Mouse (Mus musculus) ovary, postnatal 10 days (tissue): ENCODE measurements around the gene Otud3.
A peak's percentile ranks its signal among the peaks of the same experiment; 100 is the strongest.
"Not testable (repeated sequence)": the region's sequence is repeated elsewhere in the genome, so short reads cannot be mapped to it uniquely, and the experiment has no call there.

Source experiments
- DNase-seq: peaks from one replicate; pipeline ENCODE4 v3.0.0; 2022; ENCODE audit warnings: low spot score

The Otud3 gene

DNA sequence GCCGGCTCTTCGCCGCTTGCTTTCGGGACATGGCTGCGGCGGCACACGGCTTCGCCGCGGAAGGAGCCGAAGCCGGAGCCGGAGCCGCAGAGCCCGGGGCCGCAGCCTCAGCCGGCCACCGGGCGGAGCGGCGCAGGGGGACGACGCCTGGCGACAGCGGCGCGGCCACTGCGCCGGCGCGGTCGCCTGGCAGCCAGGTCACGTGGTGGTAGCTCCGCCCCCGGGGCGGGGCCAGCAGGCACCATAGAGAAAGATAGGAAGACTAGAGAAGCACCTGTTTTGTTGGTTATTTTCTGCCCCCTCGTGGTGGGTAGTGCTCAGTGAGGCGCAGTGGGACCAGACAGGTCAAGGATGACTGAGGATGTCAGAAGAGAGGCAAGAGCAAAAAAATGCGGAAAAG is at the start of gene Otud3:
Otud3 (minus strand) TSS at position 149 of the 400 bp plus-strand sequence.
- DNase-seq: peak; percentile 88

DNA sequence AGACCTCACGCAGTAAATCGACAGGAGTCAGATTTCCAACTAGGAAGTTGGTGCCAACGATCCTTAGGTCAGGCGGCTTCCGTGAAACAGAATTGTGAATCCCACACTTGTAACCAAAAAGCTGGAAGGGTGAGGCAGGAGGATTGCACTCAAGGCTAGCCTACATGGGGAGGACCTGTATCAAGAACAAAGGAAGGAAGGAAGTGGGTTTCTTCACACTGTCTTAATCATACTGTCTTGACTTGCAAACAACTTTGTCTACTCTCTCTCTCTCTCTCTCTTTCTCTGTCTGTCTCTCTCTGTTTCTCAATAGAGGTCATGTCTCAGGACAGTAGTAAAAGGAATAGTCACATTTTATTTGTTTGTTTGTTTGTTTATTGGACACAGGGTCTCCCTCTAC is 49.0 kb upstream of the Otud3 start:
- DNase-seq: no peak

DNA sequence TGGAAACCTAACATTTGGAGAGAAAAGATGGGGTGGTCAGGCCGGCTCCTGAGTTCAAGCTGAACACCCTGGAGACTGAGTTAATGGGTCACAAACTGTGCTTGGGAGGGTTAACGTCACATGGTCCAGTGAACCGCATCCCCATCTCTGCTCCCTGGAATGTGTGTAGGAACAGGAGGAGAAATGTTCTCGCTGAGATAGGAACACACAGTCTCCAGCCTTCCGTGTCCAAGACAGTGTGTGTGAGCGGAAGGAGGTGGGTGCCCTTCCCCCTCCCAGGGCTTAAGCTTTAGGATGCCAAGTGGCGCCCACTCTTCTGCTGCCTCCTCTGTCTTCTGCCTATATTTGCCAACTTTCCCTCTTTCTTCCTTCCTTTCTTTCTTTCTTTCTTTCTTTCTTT is 46.2 kb upstream of the Otud3 start:
- no peak for DNase-seq

DNA sequence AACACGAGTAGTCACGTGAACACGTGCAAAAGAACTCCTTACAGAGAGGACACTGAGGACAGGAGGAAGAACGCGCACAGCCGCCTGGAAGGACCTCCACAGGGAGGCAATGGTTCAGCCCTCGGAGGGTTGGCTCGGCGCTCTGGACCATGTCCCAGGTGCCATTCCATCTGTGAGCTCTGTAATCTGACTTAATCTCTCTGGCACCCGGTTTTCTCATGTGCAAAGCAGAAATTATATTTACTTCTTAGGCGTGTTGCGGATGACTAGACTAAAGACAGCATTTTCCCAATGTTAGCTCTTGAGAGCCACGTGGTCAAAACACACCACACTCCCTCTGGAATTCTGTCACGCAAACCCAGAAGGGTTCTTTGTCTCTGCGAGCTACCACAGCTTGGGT is 45.4 kb upstream of the Otud3 start:
- no peak for DNase-seq

DNA sequence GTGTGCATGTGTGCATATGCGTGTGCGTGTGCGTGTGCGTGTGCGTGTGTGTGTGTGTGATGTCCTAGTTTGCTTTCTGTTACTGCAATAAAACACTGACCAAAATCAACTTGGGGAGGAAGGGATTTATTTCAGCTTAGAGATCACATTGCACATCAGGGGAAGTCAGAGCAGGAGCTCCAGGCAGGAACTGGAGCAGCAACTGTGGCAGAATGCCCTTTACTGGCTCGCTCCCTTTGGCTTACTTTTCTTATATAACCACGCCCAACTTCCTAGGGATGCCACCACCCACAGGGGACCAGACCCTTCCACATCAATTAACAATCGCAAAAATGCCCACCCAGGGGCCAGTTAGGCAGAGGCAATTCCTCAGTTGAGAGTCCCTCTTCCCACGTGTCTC is 44.9 kb upstream of the Otud3 start:
- DNase-seq: no peak

DNA sequence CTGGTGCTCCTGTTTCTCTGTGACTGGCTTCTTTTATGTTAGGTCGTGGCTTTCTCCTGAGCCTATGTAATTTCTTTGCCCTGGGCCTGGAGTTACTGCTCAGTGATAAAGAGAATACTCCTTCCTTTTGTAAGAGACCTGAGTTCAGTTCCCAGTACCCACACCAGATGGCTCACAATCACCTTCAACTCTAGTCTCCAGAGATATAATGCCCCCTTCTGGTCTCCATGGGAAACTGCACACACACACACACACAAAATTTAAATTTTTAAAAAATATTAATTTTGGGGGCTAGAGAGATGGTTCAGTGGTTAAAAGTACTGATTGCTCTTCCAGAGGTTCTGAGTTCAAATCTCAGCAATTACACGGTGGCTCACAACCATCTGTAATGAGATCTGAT is 34.5 kb upstream of the Otud3 start:
- DNase-seq: no peak

DNA sequence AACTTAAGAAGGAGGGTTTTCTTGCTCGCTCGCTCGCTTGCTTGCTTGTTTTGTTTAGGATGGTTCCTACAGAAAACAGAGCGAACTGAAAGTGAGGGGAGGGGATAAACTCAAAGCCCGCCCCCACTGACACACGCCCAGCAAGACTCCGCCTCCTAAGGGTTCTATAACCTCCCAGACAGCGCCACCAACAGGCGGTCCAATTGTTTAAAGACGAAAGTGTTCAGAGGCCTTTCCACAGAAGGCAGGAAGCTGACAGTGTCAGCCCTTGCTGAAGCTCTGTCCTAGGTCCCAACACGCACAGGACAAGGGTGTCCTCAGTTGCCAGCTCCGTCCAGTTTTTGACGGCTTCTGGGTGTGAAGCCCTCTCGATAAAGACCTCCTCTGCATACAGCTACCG is 30.0 kb upstream of the Otud3 start:
- peak; percentile 23 for DNase-seq

DNA sequence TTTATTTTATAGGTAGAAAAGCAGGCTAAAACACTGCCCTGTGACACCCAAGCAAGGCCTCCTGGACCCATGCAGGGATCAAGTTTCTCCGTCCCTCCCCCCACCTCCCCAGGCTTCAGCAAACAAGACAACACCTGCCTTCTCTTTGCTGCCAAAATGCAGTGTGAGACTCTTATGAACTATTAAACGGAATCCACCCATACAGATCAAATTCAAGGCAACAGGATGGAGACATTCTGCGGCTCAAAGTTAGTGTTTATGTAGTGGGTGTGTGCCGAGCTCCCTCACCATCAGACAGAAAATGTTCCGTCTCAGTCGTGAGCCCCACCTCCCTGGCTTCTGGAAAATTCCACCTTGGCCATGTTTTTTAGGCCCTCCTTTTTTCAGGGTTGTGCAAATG is 28.2 kb upstream of the Otud3 start:
- DNase-seq: no peak

DNA sequence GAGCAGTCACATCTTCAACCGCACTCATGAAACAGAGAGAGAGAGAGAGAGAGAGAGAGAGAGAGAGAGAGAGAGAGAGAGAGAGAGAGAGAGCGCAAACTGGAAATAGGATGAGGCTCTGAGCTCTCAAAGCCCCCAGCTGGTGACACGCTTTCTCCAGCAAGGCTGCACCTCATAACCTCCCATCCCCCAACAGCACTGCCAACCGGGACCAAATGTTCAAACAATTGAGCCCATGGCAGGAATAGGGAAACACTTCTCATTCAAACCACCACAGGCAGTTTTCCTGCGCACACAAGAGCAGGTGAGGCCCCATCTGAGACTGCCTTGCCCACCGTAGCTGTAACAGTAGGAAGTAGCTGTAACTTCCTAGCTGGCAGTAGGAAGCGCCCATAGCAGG is 27.7 kb upstream of the Otud3 start:
- DNase-seq: no peak

DNA sequence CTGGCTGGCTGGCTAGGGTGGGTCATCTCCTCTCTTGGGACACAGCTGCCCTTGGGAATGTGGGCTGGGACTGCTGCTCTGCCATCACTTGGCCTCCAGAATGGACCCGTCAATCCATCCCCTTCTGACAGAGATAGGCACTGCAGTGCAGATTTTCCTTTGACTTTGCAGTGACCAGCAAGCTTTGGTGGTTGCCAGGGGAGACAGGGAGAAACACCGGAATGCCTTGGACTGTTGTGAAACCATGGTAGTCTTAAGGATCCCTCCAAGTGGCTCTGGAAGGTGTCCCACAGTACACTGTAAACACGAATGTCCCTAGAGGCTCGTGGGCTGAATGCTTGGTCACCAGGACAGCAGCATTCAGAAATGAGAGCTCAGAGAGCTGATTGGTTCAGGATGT is 25.7 kb upstream of the Otud3 start:
- no peak for DNase-seq

DNA sequence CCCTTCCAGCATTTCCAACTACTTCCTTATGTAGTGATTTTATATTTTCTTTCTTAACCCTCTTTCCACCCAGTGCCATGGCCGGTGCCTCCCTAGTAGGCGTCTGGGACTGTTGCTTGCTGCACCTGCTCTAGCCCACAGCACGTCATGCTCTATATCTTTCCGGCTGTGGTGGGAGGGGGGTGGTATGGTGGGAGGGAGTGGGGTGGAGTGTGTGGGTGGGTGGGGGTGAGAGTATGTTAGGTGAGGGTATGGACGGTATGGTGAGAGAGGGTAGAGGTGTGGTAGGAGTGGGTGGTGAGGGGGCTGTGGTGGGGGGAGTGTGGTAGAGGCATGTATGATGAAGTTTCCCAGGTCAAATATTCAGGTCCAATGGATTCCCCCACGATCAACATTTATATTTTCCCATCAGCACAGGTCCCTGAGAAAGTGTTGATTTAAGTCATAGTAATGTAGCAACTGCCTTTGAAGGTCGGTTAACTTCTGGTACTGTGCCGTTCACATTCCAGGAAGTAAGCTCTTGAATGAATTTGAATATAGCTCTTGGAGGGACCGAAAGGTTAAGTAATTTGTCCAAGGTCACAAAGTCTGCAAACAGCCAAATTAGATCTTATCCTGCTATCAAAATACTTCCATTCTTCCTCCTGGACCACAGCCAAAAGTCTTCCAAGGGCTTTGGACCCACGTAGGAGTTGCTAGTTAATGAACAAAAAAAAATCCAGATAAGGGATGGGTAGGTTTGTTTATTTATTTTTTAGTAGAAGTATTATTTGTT is 24.9 kb upstream of the Otud3 start:
- no peak for DNase-seq

DNA sequence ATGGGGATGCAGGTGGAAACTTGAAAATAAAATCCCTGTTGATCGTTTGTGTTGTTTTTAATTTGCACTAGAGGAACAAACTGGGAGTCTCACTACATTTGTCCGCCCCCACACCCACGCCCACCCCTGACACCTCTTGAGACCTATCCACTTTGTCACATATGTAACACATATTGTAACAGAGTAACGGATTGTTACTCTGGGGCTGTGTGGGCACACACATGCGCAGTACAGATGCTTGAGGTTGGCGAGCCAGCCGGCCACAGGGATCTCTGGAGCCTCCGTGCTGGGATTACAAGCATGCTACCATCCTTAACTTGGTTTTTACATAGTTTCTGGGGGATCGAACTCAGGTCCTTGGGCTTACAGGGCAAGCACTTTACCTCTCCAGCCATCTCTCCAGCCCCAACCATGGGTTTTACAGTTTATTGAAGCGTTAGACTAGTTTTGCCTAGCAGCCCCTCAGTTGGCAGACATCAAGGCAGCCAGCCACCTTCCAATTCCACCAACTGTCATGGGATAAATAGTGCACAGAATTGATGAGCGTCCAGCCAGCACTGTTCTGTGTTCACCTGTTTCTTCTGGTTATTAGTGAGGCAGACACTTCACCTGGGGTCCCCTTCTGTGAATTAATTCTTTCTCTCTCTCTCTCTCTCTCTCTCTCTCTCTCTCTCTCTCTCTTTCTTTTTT is 20.9 kb upstream of the Otud3 start:
- no peak for DNase-seq

DNA sequence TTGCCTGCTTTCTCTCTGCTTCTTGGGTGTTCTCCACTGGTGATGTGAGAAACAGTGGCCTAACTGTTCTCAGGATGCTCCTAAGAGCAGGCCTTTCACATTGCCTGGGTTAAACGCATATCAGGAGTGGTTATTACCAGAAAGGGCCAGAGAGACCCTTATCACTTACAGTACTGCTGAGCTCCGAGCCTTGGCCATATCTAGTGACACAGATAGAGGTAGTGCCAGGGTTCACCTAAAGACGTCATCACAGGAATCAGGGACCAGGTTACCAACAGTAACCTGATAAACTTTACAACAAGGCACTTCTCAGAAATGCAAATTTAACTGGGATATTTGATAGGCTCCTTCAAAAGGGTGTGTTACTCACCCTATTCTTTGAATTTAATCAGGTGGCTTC is 20.1 kb upstream of the Otud3 start:
- no peak for DNase-seq

DNA sequence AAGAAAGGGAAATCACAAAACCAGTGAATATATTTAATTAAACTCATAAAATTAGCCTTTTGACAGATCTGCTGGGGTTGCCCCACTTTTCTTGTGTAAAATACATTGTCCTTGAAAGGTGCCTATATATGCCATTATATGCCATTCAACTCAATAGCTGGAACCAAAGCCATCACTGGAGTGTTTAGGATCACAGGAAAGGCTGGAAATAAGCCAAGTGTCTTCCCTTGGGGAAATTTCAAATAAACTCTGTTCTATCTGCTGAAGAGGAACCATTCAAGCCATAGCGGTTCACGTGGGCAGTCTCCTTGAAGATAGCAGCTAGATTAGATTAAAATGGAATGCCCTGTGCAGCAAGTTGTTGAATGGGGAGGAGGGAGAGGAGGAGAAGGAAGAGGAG is 11.8 kb upstream of the Otud3 start:
- DNase-seq: no peak

DNA sequence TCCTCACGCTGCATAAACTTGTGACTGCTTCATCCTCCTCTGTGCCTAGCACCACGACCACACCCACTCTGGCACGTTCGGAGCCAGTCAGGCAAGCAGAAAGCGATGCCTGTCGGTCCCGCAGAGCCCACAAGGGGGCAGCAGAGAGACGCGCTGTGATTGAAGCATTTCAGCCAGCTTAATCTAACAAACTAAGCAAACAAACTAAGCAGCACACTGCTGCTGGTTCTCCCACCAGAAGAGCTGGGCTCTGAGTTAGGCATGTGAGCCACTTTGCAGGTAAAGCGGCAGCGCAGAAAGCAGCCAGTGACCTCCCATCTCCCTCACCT is 8.3 kb upstream of the Otud3 start:
- peak; percentile 98 for DNase-seq

DNA sequence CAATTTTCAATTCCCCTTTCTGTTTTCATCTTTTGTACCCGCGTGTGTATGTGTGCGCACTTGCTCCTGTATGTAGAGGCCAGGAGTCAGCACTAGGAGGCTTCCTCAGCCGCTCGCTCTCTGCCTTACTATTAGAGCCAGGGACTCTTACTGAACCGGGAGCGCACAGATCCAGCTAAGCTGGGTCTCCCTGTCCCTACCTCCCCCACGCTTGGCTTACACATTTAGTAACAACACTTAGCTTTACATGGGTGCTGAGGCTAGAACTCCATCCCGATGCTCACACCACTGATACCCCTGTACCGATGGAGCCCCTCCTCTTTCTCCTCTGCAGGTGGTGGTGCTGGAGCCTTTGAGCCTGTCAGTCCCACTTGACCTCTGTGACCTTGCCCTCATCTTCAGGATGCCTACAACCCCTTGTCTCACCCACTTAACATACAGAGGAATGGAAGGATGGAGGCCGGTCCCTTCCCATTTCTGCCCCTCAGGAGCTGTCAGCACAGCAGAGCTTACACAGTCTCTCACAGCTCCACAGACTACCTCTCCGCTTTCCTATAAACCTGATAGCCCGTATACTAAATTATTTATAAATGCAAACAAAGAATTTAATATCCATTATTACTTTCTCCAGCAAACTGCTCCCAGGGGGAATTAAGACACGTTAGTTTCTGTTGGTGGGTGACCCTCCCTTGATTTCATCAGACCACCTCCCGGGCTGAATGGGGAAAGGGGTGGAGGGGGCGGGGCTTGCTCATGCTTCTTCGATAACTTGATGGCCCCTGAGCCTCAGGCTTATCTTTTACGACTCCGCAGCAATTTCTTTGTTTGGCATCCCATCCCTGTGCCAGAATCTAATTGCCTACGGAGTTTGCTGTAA is 7.7 kb upstream of the Otud3 start:
- DNase-seq: no peak

DNA sequence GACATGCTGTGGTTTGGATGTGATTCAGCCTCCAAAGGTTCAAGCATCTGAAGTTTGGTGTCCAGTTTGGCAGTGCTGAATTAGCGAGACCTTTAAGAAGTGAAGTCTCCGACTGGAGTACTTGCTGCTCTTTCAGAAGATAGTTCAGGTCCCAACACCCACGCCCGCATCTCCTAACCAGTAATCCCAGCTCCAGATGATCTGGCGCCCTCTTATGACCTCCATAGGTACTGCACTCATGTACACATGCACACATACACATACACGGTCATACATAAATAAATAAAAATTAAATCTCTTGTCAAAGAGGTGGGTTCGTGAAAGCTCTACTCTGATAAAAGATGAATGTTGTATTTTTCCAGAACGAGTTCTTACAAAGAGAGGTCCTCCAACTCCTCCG is 3.5 kb upstream of the Otud3 start:
- no peak for DNase-seq

DNA sequence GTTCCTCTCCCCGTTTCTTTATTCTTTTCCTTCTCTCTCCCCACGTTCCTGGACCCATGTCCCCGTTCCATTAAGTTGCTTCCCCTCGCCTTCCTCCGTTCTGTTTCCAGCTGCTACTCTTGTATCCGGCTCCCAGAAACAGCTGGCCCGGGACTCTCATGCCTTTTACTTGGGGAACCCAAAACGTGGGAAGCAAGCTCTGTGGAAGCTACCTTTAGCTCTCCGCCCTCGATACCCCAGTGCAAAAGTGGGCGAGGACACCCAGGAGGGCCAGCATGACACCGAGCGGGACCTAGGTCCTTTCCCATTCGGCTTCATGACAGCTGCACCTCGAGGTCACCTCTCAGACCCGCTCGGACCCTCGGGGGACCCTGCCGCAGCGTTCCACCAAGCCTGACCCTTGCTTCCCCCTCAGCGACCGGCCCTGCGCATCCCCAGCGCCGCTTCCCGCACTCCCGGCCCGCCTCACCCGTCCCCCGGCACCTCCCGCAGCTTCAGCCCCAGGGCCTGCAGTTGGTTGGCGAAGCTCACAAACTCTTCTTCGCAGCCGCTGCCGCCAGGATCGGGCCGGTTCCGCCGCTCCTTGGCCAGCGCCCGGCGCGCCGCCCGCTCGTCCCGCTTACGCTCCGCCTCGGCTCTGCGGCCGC is 481 bp downstream of the Otud3 start:
- no peak for DNase-seq

DNA sequence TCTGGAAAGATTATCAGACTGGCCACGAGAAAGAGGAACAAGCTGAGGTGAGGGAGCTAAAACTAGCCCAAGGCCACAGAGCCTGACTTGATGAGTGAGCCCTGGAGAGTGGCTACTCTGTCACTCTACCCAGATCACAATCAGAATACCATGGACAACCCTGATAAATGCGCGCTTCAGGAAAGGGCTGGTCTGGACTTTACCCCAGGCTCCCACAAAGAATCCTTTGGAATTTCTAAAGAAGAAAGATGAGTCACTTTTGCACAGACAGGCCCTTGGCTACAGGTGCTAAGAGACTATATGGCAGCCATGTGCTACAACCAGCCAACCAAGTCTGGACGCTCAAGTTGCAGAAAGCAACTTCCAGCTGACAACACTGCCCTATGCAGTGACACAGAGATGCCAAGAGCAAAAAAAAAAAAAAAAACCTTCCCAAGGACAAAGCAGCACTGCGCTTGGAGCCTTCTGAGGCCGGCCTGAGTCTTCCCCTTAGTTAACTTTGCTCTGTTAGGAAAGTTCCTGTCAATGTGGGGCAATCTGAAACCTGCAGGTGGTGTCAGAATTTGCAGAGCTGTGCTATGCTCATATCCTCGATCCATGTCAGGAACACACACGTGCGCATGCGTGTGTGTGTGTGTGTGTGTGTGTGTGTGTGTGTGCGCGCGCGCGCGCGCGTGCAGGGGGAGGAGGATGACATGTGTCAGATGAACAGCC is 8.0 kb downstream of the Otud3 start:
- DNase-seq: no peak

DNA sequence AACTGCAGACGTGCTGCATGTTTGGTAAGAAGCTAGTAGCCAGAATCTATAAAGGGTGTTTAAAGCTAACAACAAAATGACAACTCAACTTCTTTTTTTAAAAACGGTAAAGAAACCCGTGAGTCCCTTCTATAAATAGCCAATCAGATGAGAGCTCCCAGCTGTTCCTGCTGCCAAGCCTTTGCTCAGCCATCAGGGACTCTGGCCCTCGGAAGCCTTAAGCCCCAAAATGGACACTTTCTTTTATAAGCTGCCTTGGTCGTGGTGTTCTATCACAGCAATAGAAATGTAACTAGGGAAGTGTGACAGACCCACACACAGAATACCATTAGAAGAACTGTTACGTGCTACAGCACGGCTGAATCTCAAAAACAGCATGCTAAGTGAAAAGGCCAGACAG is 14.4 kb downstream of the Otud3 start:
- DNase-seq: no peak

DNA sequence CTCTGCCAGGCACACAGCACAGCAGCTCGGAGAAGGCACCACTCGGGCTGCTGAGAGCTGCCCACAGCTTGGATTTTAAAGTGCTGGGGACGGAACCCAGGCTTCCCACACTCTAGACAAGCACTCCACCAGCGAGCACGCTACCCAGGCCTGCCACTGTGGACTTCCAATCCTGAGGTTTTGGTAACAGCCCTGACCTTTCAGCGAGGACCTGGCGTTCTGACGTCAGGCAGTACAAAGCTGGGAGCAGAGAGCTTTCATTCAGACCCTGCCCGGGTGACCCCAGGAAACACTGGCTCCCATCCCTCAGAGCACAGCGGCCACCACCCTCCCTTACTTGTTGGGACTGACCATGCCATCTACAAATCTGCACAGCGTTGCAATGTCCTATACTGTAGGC is 20.0 kb downstream of the Otud3 start:
- DNase-seq: not testable (repeated sequence)

DNA sequence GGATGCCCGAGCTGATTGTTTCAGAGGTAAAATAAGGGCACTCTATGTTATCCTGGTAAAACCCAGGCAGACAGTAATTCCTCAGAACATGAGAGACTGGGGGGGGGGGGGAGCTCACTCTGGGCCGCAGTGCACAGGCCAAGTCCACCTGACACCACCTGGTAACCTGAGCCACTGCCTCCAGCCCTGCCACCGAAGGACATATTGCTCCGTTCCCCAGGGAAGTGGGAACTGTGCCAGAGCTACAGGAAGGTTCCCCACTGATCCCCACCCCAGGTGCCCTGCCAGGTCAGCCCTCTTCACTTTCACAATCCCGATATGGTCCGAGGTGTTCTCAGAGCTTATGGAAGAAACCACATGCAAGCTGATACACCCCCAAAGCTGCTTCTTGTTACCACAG is 21.1 kb downstream of the Otud3 start:
- no peak for DNase-seq
